Mouse (Mus musculus): Measurements from ENCODE around the gene Zfp981. TPM values are rescaled to one million over a fixed set of nuclear protein-coding genes. Genes with fewer than 3 reads are reported as not detected.

The Zfp981 gene
- total RNA-seq, 2 experiments from 2014 or later, result 0.52 TPM; not detected in 1

Other genes with a start within 250 kb of the Zfp981 start
- gene Zfp992, start 53.0 kb upstream of the Zfp981 start, total RNA-seq (2021), result 1 to 10 TPM; 2.8 to 3.1 TPM
- gene Zfp993, start 108.9 kb downstream of the Zfp981 start, total RNA-seq (2021), result 1 to 10 TPM; 3.8 to 5.5 TPM

All from gastrocnemius, postnatal 4 days (tissue).